Mouse (Mus musculus) kidney, adult 2 months (tissue): ENCODE measurements around the gene Khdrbs2.

Experiments used
- CTCF ChIP-seq: fragments of 200-500 bp; conservative IDR thresholded peaks from 2 replicates; pipeline ENCODE4 v1.5.1; 2011; ENCODE audit warnings: low read depth, mild to moderate bottlenecking, control low read depth, low read length, moderate library complexity, mixed read lengths; ENCODE audit not compliant: insufficient read depth, insufficient read length
- POLR2A ChIP-seq: fragments of 200-500 bp; IDR thresholded peaks from one replicate; pipeline ENCODE4 v1.6.1; 2011; ENCODE audit warnings: low read depth, low read length, control low read depth

- TF ChIP-seq CTCF (no peak), POLR2A (no peak)
Observed at GRCm38 (mm10) chr1:32250337-32250736, 77.8 kb downstream of the Khdrbs2 start.
